Mouse (Mus musculus): ENCODE data around the gene Pgm3.

- TF ChIP-seq CTCF (IDR thresholded peaks at IDR 0.05) (no peak), EP300 (IDR thresholded peaks at IDR 0.05; ENCODE audit: insufficient read depth, low read depth, low read length) (no peak)
These were observed 8.0 kb upstream of the Pgm3 start for GRCm38 (mm10) chr9:86579657-86580056.
